Mouse (Mus musculus): Measurements from ENCODE around the gene Tmem52b. TPM values are rescaled to one million over a fixed set of nuclear protein-coding genes. Genes with fewer than 3 reads are reported as not detected.

Tmem52b gene
- polyA plus RNA-seq, 1 experiment from 2014 or later, result not detected

DNA sequence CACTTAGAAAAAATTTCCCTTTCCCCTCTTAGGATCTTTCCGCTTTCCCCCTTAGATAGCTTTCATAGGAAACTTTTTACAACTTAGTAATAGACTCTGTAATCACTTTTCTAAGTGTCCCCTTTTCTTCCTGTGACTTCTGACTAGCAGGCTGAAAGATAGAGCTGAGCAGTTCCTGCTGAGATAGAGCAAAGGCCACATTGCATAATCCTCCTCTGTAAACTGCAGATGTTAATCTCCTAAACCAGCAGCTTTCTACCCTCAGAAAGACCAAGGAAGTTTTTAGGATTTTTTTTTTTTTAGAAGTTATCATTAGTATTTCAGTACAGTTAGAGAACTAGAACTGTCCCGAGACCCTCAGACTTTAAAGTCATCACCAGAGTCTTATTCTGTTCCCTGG is 8.9 kb upstream of the Tmem52b start:
- Histone ChIP-seq H3K27ac (ENCODE audit: low read depth, low read length) (no peak overlapping the region), H3K4me1 (ENCODE audit: control insufficient read depth, insufficient read depth, low read length) (no peaks in the 10 kb centered on the region), H3K27me3 (ENCODE audit: control insufficient read depth, insufficient read depth, low read length) (no peaks in the 10 kb centered on the region), H3K9me3 (ENCODE audit: control insufficient read depth, low read length) (no peaks in the 10 kb centered on the region), H3K4me3 (ENCODE audit: low read depth, low read length) (no peak overlapping the region), H3K4me2 (ENCODE audit: low read depth, low read length) (no peak overlapping the region), H3K36me3 (ENCODE audit: control insufficient read depth, insufficient read depth, low read length) (no peaks in the 10 kb centered on the region), H3K9ac (replicated peaks; ENCODE audit: low read depth, low read length) (no peak overlapping the region)
- WGBS, result 94% methylated on average over 2 of the region's 2 CpGs
- ATAC-seq (ENCODE audit: low read depth), result no peak

DNA sequence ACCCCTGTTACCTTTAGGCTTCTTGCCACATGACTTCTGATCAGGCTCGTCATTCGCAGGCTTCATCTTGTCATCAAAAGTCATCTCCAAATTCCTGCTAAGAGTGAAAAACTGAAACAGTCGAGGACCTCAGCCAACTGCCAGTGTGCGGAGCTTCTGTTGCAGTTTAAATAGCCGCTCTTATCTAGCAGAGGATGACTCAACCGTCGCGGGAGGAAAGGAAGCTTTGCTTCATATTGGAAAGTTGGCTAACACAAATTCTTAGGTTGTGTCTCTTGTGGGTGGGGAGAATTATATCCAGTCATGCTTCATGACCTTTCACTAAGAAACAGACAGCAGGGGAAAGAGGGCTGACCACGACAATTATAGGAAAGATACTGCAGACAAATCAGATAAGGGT is 5.3 kb upstream of the Tmem52b start, which contains the start of gene Olr1:
Gene Olr1 (minus strand): TSS at position 142 of the 400 bp plus-strand sequence.
- Histone ChIP-seq H3K27ac (ENCODE audit: low read depth, low read length) (no peak within 1 kb of the TSS), H3K36me3 (ENCODE audit: control insufficient read depth, insufficient read depth, low read length) (no peaks in the 10 kb centered on the region), H3K4me1 (ENCODE audit: control insufficient read depth, insufficient read depth, low read length) (no peaks in the 10 kb centered on the region), H3K9ac (replicated peaks; ENCODE audit: low read depth, low read length) (no peak within 1 kb of the TSS), H3K9me3 (ENCODE audit: control insufficient read depth, low read length) (no peaks in the 10 kb centered on the region), H3K27me3 (ENCODE audit: control insufficient read depth, insufficient read depth, low read length) (no peaks in the 10 kb centered on the region), H3K4me2 (ENCODE audit: low read depth, low read length) (no peak within 1 kb of the TSS), H3K4me3 (ENCODE audit: low read depth, low read length) (no peak within 1 kb of the TSS)
- 91% methylated on average over 9 of the region's 9 CpGs for WGBS
- no peak for ATAC-seq (ENCODE audit: low read depth)

DNA sequence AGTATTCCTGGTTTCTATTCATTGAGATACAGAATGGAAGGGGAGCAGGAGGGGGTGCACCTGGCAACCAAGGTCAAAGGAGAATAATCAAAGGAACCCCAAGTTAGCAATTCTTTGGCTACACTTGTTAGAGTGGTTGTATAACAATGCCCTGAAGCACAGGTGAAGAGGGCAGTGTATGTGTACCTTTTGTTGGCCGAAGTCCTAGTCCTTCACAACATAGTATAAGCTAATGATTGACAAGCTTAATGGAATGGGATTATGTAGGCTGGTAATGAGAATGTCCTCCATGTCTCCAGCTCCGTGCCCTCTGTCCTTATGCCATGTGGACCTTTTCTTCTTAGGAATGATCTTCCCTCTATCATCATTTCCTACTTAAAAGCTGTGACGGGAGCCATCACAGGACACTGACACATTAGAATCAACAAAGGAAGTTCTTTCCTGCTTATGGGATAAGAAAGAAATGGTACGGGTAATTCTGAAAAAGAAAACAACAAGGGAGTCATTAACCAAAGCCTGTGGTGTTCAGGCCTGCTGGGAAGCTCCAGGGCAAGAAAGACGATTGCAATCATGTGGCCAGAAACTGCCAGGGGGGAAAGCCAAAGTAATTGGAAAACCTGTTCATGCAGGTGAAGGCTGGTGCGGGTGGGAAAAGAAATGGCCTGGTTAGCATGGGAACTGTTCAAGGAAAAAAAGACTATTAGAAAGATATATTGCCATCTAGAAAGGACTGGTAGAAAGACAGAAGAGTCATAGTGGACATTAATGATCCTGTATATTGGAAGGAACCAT is 2.0 kb upstream of the Tmem52b start:
- no peak overlapping the region for H3K27ac ChIP-seq (ENCODE audit: low read depth, low read length)
- no peaks in the 10 kb centered on the region for H3K4me1 ChIP-seq (ENCODE audit: control insufficient read depth, insufficient read depth, low read length)
- no peak overlapping the region for H3K4me3 ChIP-seq (ENCODE audit: low read depth, low read length)
- H3K27me3 ChIP-seq (ENCODE audit: control insufficient read depth, insufficient read depth, low read length), result no peaks in the 10 kb centered on the region
- no peaks in the 10 kb centered on the region for H3K9me3 ChIP-seq (ENCODE audit: control insufficient read depth, low read length)
- no peak overlapping the region for H3K4me2 ChIP-seq (ENCODE audit: low read depth, low read length)
- no peak for ATAC-seq (ENCODE audit: low read depth)
- 72% methylated on average over 6 of the region's 6 CpGs for WGBS
- no peak overlapping the region for H3K9ac ChIP-seq (replicated peaks; ENCODE audit: low read depth, low read length)
- H3K36me3 ChIP-seq (ENCODE audit: control insufficient read depth, insufficient read depth, low read length), result no peaks in the 10 kb centered on the region

DNA sequence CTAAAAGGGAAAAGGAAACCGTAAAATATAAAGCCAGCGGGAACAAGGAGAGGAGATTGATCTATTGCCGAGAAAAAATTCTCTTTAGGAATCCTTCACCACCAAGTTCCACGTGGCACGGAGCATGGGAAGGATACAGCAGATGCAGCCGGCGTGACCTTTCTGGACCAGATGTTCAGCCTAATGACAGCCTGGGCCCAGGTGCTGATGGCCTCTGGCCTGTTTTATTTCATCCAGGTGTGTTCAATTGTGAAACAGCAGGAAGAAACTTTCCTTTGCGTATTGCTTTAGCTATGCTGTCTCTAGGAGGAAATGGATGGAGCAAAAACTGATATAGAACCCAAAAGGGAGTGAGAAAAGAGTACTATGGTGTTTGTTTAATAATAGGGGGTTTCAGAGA is 513 bp downstream of the Tmem52b start:
- Histone ChIP-seq H3K27ac (ENCODE audit: low read depth, low read length) (no peak overlapping the region), H3K4me2 (ENCODE audit: low read depth, low read length) (no peak overlapping the region), H3K36me3 (ENCODE audit: control insufficient read depth, insufficient read depth, low read length) (no peaks in the 10 kb centered on the region), H3K9me3 (ENCODE audit: control insufficient read depth, low read length) (no peaks in the 10 kb centered on the region), H3K4me3 (ENCODE audit: low read depth, low read length) (no peak overlapping the region), H3K9ac (replicated peaks; ENCODE audit: low read depth, low read length) (no peak overlapping the region), H3K4me1 (ENCODE audit: control insufficient read depth, insufficient read depth, low read length) (no peaks in the 10 kb centered on the region), H3K27me3 (ENCODE audit: control insufficient read depth, insufficient read depth, low read length) (no peaks in the 10 kb centered on the region)
- WGBS, result 78% methylated on average over 8 of the region's 8 CpGs
- no peak for ATAC-seq (ENCODE audit: low read depth)

DNA sequence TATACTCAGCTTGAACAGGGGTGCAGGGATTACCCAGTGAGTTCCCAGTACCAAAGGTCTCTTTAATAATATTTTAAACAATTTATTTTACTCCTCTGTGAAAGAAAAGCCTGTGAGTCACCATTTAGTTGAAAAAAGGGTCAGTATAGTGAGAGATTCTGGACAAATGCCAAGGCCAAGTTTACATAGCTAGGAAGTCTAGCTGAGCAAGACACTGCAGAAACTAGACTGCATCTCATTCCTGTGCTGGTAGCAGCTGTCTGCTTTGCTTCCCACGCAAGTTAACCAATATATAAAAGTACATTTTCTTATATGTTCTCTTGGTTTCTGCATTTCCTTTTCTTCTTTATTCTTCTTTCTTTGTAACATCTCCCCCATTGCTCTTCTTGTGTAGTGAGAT is 1.1 kb downstream of the Tmem52b start:
- no peaks in the 10 kb centered on the region for H3K36me3 ChIP-seq (ENCODE audit: control insufficient read depth, insufficient read depth, low read length)
- no peak for ATAC-seq (ENCODE audit: low read depth)
- no peak overlapping the region for H3K4me3 ChIP-seq (ENCODE audit: low read depth, low read length)
- no peak overlapping the region for H3K9ac ChIP-seq (replicated peaks; ENCODE audit: low read depth, low read length)
- no peaks in the 10 kb centered on the region for H3K27me3 ChIP-seq (ENCODE audit: control insufficient read depth, insufficient read depth, low read length)
- no peak overlapping the region for H3K27ac ChIP-seq (ENCODE audit: low read depth, low read length)
- no peaks in the 10 kb centered on the region for H3K4me1 ChIP-seq (ENCODE audit: control insufficient read depth, insufficient read depth, low read length)
- no peaks in the 10 kb centered on the region for H3K9me3 ChIP-seq (ENCODE audit: control insufficient read depth, low read length)
- H3K4me2 ChIP-seq (ENCODE audit: low read depth, low read length), result no peak overlapping the region
- WGBS, result 78% methylated on average over 1 of the region's 1 CpGs

DNA sequence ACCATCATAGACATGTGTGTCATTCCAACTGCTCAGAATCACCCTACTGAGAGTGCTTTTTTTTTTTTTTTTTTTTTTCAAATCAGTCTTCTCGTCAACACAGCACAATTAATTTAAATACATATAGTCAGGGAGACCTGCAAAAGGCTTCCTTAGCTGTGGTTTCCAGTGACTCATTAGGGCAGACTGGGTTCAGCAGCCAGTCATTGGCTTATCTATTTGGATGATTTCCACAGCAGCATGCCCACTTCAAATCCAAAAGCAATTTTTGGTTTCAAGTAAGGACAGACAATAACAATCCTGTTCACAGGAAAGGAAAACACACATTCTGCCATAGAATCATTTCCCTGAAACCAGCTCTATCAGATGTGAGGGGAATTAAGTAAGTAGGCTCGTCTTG is 2.0 kb downstream of the Tmem52b start:
- Histone ChIP-seq H3K9me3 (ENCODE audit: control insufficient read depth, low read length) (no peaks in the 10 kb centered on the region), H3K4me2 (ENCODE audit: low read depth, low read length) (no peak overlapping the region), H3K9ac (replicated peaks; ENCODE audit: low read depth, low read length) (no peak overlapping the region), H3K36me3 (ENCODE audit: control insufficient read depth, insufficient read depth, low read length) (no peaks in the 10 kb centered on the region), H3K4me3 (ENCODE audit: low read depth, low read length) (no peak overlapping the region), H3K27me3 (ENCODE audit: control insufficient read depth, insufficient read depth, low read length) (no peaks in the 10 kb centered on the region), H3K27ac (ENCODE audit: low read depth, low read length) (no peak overlapping the region), H3K4me1 (ENCODE audit: control insufficient read depth, insufficient read depth, low read length) (no peaks in the 10 kb centered on the region)
- no peak for ATAC-seq (ENCODE audit: low read depth)
- WGBS, result 79% methylated on average over 2 of the region's 2 CpGs

DNA sequence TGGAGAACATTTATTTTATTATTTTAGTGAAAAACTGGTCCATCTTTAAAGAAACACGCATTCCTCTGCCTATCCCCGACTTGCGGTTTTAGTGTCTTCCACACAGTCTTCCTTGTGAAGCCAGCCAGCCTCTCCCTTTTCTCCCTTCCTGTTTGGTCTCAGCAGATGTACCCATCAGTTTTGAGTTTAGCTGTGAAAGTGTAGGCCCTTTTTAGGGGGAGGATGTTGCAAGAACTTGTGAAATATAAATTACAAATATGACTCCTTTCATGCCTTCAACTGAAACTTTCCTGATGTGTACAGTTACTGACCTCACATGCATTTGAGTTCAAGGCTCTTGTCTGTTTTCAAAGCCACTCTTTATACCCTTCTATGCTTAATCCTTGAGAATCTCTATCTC is 2.7 kb downstream of the Tmem52b start:
- 87% methylated on average over 3 of the region's 3 CpGs for WGBS
- H3K4me2 ChIP-seq (ENCODE audit: low read depth, low read length), result no peak overlapping the region
- no peak overlapping the region for H3K4me3 ChIP-seq (ENCODE audit: low read depth, low read length)
- no peaks in the 10 kb centered on the region for H3K36me3 ChIP-seq (ENCODE audit: control insufficient read depth, insufficient read depth, low read length)
- ATAC-seq (ENCODE audit: low read depth), result no peak
- H3K27me3 ChIP-seq (ENCODE audit: control insufficient read depth, insufficient read depth, low read length), result no peaks in the 10 kb centered on the region
- H3K4me1 ChIP-seq (ENCODE audit: control insufficient read depth, insufficient read depth, low read length), result no peaks in the 10 kb centered on the region
- no peaks in the 10 kb centered on the region for H3K9me3 ChIP-seq (ENCODE audit: control insufficient read depth, low read length)
- H3K9ac ChIP-seq (replicated peaks; ENCODE audit: low read depth, low read length), result no peak overlapping the region
- no peak overlapping the region for H3K27ac ChIP-seq (ENCODE audit: low read depth, low read length)

DNA sequence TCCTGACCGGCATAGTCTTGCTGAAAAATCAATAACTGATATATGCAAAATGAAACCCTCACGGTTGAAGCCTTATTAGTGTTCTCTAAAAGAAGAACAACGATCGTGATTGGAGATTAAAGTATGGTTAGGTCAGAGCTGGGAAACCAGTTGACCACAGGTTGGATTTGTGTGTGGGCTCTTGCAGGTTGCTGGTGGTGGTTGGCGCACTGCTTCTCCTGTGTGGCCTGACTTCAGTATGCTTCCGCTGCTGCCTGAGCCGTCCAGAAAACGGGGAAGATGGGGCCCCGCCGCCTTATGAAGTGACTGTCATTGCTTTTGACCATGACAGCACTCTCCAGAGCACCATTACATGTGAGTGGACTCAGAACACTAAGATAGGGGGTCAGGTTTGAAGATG is 4.0 kb downstream of the Tmem52b start:
- Histone ChIP-seq H3K9ac (replicated peaks; ENCODE audit: low read depth, low read length) (no peak overlapping the region), H3K36me3 (ENCODE audit: control insufficient read depth, insufficient read depth, low read length) (no peaks in the 10 kb centered on the region), H3K27me3 (ENCODE audit: control insufficient read depth, insufficient read depth, low read length) (no peaks in the 10 kb centered on the region), H3K27ac (ENCODE audit: low read depth, low read length) (no peak overlapping the region), H3K4me1 (ENCODE audit: control insufficient read depth, insufficient read depth, low read length) (no peaks in the 10 kb centered on the region), H3K4me3 (ENCODE audit: low read depth, low read length) (no peak overlapping the region), H3K9me3 (ENCODE audit: control insufficient read depth, low read length) (no peaks in the 10 kb centered on the region), H3K4me2 (ENCODE audit: low read depth, low read length) (no peak overlapping the region)
- ATAC-seq (ENCODE audit: low read depth), result no peak
- 91% methylated on average over 10 of the region's 10 CpGs for WGBS

DNA sequence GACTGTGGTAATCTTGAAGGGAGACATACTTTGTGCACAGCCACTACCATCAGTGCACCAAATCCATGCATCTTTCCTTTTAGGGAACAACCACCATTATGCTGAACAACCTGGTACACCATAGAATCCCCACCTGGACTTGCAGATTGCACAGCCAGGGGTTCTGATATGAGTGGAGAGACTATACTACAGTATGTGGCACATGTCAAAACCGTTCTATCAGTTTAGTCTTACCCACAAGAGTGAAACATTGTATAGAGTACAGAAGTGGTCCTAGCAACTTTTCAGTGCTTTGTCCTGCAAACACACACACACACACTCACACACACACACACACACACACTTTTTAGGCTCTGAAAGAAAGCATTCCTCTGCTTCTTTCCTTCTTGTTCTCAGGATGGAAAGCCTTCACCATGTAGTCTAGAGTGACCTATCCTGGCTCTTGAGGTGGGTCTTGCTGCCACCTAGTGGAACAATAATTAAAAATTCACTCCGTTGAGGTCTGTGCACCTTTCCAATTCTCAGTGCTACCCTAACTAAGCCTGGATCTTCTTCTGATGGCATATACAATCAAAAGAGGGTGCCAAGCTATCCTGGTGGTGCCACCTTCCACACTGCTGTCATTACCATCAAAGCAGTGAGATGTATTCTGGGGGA is 5.5 kb downstream of the Tmem52b start:
- H3K36me3 ChIP-seq (ENCODE audit: control insufficient read depth, insufficient read depth, low read length), result no peaks in the 10 kb centered on the region
- H3K9me3 ChIP-seq (ENCODE audit: control insufficient read depth, low read length), result no peaks in the 10 kb centered on the region
- H3K27me3 ChIP-seq (ENCODE audit: control insufficient read depth, insufficient read depth, low read length), result no peaks in the 10 kb centered on the region
- peak; percentile 95 for ATAC-seq (ENCODE audit: low read depth)
- no peak overlapping the region for H3K9ac ChIP-seq (replicated peaks; ENCODE audit: low read depth, low read length)
- no peak overlapping the region for H3K4me3 ChIP-seq (ENCODE audit: low read depth, low read length)
- 53% methylated on average over 2 of the region's 2 CpGs for WGBS
- no peak overlapping the region for H3K27ac ChIP-seq (ENCODE audit: low read depth, low read length)
- H3K4me1 ChIP-seq (ENCODE audit: control insufficient read depth, insufficient read depth, low read length), result no peaks in the 10 kb centered on the region
- no peak overlapping the region for H3K4me2 ChIP-seq (ENCODE audit: low read depth, low read length)

Data from neural tube, embryonic 14.5 days (tissue).